In the genomic region with DNA sequence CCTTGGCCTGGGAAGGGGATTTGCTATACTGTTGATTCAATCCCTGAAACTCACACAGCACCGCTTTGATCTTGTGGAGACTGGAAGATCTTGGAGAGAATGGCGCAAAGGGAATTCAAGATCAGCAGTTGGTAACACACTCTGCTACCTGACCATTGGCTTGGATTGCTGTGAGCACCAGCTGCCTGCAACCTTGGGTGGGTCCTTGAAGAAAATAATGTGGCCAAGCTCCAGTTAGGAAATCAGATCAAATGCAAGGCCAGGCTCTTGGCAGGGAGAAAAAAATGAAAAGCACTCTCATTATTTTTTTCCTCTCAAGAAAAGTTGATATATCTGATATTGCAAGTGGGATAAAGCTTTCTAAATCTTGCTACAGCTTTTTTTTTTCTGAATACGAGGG, we compare ENCODE assay signal across 13 mouse cellular contexts.
"Had no signal": no experiment of that assay in that cellular context is flagged by ENCODE, and none has a peak within 500 bp of the region (broad histone marks: within the 10 kb centered on the region; RNA-seq: fewer than 3 reads in every experiment).

No protein-coding gene starts in this region.

- DNase-seq: kidney, adult 2 months; kidney, postnatal 25 days; layer of hippocampus, postnatal 36 days; liver, embryonic 13.5 days; lung, adult 2 months; lung, postnatal 14 days; lung, postnatal 4 days; midbrain, embryonic 14.5 days; right cerebral cortex, adult 18-20 months; right cerebral cortex, postnatal 14 days; right cerebral cortex, postnatal 4 days; thymus, adult 18-20 months; thymus, postnatal 4 days had no signal
